Mouse (Mus musculus) cerebellum, adult 2 months (tissue): ENCODE measurements around the gene Dirc2.

Experiments
- CTCF ChIP-seq: fragments of 200-500 bp; IDR thresholded peaks from 2 replicates; pipeline ENCODE4 v1.5.1; 2011; ENCODE audit warnings: low read depth, mild to moderate bottlenecking, control low read depth, low read length, moderate library complexity, borderline replicate concordance; ENCODE audit not compliant: insufficient read depth
- POLR2A ChIP-seq: fragments of 200-500 bp; IDR thresholded peaks from 2 replicates; pipeline ENCODE4 v1.6.1; 2011; ENCODE audit warnings: low read length, control low read depth, borderline replicate concordance; ENCODE audit not compliant: insufficient read depth

GRCm38 (mm10) chr16:35696103-35696502, 73.1 kb downstream of the Dirc2 start:
- TF ChIP-seq POLR2A: no peak
- no peak for TF ChIP-seq CTCF
